Mouse (Mus musculus) cerebellum, postnatal 10 days (tissue): ENCODE results near the gene Apom.
"Not testable (repeated sequence)": the region's sequence is repeated elsewhere in the genome, so short reads cannot be mapped to it uniquely, and the experiment has no call there.

Experiments used
- DNase-seq, 2 experiments: peaks; one replicate each; pipeline ENCODE4 v3.0.0; 2021; ENCODE audit warnings: mixed read lengths in 2 of 2

Gene Apom

DNA sequence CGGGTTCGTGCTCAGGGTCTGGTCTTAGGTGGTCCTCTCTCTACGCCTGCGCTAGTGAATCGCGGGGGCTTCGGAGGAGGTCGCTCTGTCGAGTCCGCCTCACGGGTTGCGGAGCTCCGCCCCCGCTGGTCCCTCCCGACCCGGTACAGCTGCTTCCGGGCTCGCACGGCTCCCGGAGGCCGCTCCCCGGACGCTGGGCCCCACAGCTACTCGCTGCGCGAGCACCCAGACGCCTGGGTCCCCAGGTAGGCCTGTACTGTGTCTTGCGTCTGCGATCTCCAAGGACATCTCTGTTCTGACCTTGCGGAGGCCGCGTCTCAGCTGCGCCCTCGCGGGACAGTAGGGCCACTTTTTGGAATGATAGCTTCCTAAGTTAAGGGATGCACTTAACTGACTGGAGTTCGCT lies 5.6 kb downstream of the Apom start, which contains the start of gene D17H6S53E:
Gene D17H6S53E (plus strand): TSS at position 168 of the 406 bp plus-strand sequence.
- DNase-seq: peak; percentile 82 to 84

GRCm38 (mm10) chr17:35125578-35125977 lies 6.3 kb downstream of the Apom start:
- no peak for DNase-seq

- DNase-seq: no peak
These were observed 6.8 kb downstream of the Apom start for GRCm38 (mm10) chr17:35125081-35125480.

GRCm38 (mm10) chr17:35124261-35124896 lies 7.5 kb downstream of the Apom start:
- not testable (repeated sequence) for DNase-seq

DNA sequence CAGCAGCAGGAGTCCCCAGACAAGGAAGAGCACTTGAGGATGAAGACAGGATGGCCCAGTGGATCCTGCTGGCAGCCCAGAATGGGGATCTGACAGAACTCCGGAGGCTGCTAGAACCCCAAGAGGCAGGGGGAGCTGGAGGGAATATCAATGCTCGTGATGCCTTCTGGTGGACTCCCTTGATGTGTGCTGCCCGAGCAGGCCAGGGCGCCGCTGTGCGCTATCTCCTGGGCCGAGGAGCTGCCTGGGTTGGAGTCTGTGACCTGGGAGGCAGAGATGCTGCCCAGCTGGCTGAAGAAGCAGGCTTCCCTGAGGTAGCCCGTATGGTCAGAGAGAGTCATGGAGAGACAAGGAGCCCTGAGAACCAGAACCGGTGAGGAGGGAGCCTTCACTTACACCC lies 8.6 kb downstream of the Apom start:
- DNase-seq: not testable (repeated sequence)

DNA sequence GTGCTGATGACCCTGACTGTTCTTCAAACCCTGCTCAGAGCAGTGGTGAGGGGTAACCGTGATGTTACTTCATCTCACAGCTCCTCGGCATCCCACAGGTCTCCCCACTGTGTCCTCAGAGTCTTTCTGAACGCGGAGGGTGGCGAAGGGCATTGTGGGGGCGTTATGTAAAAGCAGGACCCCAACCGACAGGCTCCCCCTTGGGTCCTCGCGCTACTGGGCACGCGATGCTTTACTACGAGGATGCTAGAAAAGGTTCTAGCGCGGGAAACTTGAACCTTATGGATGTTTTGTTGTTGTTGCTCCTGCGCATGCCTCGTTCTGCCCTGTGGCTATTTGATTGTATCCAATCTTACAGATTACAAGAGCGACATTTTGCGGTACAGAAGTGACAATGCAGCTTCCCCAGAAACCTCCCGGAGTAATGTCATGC lies 10.0 kb downstream of the Apom start, which contains the start of gene Csnk2b:
Gene Csnk2b (minus strand): TSS at position 183 of the 433 bp plus-strand sequence.
- peak; percentile 85 for DNase-seq

DNA sequence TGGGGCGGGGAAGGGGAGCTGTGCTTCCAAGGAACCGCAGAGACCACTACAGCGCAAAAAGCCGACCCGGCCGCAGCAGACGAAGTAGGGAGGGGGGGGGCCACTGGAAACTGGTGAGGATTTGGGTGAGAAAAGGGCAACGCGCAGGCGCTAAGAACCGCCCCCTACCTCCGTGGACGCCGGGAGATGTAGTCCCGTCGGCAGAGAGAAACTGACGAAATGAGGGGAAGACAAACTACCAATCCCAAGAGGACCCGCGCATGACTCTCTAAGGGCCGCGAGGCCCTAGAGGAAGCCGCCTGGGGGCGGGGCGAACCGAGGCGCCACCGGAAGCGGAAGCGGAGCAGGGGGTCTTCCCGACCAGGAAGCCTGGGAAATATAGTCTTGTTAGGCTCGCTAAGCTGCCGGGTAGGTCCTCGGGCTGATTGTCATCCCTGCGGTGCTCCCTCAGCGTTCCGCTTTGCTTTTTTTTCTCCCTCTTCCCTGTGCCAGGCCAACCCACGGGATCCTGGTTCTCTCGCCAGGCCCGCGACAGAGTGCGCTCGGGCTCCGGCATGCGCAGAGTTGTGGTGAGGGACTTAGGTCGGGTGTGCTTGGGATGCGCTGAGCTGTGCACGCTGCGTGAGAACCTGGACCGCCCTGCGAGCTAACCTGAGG lies 10.6 kb downstream of the Apom start, which contains the start of gene Gpank1:
Gene Gpank1 (plus strand): TSS at position 313 of the 657 bp plus-strand sequence.
- DNase-seq: peak; percentile 99 to 100

DNA sequence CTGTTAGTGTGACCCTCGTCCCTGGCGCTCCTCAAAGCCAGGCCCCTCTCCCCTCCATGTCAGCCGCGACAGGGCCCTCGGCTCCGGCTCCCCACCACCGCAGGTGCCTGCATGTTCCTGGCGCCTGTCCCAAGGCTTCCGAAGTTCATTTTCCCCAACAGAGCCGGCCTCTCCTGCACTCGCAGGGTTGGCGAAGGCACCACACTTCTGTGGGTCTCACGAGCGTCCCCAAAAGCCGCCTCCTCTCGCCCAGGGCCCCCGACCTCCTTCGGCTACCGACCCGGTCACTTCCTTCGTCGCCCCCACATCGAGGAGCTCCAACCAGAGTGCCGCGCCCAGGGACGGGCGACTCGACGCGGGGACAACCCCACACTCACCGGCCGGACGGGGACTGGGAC lies 11.1 kb downstream of the Apom start:
- peak; percentile 72 to 80 for DNase-seq

DNA sequence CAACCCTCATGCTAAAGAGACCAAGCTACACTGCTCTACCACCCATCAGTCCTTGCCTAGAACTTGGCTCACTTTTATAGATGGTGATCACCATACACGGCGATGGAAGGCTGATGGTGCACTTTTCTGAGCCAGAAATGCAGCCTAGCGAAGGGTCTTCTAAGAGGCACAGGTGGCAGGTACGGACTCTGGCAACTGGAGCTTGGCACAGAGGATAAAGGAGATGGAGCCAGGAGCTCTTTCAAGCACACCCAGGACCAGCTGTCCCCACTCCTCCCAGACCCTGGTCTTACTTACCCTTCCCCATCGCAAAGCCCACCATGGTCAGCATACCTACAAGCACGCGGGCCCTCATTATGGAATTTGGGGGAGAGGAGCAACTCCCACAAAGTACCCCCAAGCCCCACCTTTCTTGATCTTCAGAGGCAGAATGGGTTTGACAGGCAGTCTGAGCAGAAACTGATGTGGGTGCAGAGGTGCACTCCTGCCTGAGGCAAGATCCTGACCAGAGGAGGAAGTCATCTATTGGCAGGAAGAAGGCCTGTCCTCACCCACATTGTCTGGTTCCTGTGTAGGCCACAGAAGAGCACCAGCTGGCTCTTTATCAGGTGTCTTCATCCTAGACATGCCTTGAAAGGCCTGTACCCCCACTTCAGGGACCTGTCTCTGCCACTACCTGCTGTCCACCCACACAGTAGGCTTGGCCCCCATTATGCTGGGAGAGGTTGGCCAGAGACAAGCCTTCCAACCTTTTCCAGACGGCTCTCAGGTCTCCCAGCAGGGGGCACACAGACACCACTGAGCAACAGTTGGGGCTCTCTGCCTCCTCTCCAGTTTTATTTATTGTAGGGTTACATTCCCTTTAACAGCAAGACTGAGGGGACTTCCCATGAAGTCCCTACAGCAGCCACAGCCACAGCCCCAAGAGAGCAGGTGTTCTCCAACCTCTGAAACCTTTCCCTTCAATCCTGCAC lies 16.5 kb downstream of the Apom start, which contains the start of gene Ly6g5b:
Gene Ly6g5b (minus strand): TSS at position 383 of the 974 bp plus-strand sequence.
- peak; percentile 68 to 70 for DNase-seq

- no peak for DNase-seq
These were observed 20.1 kb downstream of the Apom start for GRCm38 (mm10) chr17:35111774-35112173.

- peak; percentile 86 to 90 for DNase-seq
These were observed 23.8 kb downstream of the Apom start, which contains the start of gene Ly6g5c for GRCm38 (mm10) chr17:35108097-35108496. Gene Ly6g5c (plus strand): TSS chr17:35108279.

DNA sequence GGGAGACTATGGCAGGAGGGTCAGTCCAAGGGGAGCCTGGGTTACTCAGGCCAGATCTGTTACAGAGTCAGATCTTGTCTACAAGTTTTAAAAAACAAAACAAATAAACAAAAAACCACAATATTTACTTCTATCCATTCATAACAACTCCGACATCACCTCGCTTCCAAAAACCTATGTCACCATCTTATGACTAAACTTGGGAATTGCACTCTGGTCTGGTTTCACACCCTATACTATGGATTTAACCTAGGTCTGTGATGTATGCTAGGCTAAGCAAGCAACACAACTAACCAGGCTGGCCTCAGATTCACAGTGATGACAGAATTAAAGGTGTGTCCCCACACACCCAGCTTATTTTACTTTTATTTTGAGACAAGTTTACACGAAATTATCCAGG lies 25.3 kb downstream of the Apom start:
- DNase-seq: no peak

- DNase-seq: peak; percentile 83 to 84
These were observed 26.0 kb downstream of the Apom start for GRCm38 (mm10) chr17:35105740-35106389.

DNA sequence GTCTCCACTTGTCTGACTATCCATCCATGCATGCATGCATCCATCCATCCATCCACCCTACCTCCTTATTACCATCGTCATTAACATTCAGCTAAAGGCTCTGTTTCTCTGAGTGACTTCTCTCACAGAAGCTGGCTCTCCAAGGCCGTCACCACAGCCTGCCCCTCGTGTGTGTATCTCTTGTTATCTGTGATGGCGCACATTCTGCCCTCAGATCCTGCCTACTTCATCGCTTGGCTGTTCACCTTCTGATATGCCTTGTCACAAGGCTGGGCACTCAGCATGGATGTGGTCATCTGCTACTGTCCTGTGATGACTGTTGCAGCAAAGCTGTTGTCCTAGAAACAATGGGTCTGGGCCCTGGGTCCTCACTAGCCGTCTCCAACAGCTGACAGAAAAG lies 27.1 kb downstream of the Apom start:
- no peak for DNase-seq

DNA sequence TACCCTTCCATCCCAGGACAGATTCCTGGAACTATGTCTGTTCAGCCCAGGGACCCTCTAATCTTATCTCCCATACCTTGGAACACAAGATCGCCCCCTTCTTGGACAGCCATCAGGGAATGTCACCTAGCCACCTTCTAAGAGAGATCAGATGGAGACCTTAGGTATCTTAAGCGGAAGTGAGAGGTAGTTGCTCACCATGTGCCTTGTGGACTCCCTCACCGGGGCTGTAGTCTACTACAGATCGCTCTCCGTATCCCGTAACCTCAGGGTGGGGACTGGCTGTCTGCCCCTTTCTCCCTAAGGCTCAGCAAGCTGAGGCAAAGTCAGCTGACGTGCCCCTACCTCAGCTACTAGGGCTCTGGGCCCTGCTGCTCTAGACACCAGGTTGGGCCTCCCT lies 27.8 kb downstream of the Apom start:
- DNase-seq: peak in 1 of 2 experiments; percentile 12

- peak; percentile 27 to 43 for DNase-seq
These were observed 28.6 kb downstream of the Apom start for GRCm38 (mm10) chr17:35103221-35103690.

DNA sequence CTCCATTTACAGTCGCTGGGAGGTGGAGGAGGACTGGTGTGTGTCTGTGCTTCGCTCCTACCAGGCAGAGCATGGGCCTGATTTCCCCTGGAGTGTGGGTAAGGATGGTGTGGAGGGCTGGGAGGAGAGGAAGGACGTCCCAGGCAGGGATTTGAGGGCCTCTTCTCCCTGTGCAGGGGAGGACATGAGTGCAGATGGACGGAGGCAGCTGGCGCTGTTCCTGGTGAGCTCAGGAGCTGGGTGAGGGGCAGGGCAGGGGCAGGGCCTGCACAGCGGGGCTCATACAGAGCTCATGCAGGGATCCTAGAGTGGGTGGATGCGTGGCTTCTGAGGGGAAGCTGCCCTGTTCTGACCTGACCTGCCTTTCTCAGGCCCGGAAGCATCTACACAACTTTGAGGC lies 29.6 kb downstream of the Apom start:
- peak; percentile 61 to 70 for DNase-seq

DNA sequence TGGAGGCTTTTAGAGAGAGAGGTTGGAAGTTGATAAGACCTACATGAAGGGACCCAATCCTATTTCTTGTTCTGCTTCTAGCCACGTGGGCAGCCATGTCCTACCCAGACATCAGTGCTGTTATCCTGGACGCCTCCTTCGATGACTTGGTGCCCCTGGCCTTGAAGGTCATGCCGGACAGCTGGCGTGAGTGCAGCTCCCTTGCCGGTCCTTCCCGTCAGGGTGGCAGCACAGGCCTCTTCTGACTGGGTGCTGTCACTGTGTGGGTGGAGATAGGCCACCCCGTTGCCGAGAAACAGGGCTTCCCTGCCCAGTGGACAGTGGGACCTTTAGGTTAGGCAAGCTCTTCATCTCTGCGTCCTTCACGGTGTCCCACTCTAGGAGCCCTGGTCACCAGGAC lies 30.7 kb downstream of the Apom start:
- DNase-seq: no peak

GRCm38 (mm10) chr17:35100196-35100765 lies 31.6 kb downstream of the Apom start:
- DNase-seq: no peak

GRCm38 (mm10) chr17:35097164-35097655 lies 34.6 kb downstream of the Apom start:
- DNase-seq: peak; percentile 78 to 79

DNA sequence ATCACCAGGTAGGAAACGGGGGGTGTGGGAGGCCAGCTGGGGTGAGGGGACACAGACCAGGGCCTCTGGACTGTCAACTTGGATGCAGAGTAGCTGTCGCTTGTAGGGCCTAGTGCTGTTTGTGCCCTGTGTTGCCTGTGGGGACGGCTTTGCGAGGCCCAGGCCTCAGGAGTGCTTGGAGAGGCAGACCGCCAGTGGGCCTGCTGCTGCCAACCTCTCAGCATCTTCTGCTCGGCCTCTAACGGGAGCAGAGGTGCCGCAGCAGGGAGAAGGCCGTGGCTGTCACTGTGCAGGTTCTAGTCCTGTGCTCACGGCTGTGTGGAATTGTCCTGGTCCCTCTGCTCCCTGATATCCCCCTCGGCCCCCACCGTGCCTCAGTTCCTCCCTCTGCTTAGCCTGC lies 35.3 kb downstream of the Apom start:
- DNase-seq: peak; percentile 58 to 61
